Mouse (Mus musculus): ENCODE results near the gene Slc8b1.

DNA sequence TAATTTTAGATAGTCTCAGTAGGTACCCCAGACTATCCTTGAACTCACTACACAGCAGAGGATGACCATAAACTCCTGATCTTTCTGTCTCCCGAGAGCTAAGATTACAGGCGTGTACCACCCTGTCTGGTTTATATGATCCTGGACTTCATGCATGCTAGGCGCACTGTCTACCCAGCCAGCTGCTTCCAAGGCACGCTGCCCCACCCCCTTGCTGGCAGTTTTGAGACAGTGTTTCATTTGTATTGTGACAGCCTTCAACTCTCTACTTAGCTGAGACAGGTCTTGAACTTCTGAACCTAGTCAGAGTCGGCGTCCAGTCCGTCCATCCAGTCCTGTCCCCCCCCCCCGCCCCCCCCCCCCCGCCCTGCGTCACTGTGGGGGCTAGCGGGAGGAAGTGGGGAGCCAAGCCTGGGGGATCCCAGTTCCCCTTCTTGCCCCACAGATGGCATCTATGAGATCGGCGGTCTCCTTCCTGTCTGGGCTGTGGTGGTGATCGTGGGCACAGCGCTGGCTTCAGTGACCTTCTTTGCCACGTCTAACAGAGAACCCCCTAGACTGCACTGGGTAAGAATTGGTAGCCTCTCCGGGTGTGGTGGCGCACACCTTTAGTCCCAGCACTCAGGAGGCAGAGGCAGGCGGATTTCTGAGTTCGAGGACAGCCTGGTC is 16.5 kb downstream of the Slc8b1 start:
- no peak for TF ChIP-seq POLR2A (IDR thresholded peaks at IDR 0.05; ENCODE audit: extremely low read depth, insufficient read depth, low read length)
- no peak for TF ChIP-seq CTCF (IDR thresholded peaks at IDR 0.05; ENCODE audit: low read depth, low read length)
